ENCODE assay signal across 8 mouse cellular contexts in the genomic region with DNA sequence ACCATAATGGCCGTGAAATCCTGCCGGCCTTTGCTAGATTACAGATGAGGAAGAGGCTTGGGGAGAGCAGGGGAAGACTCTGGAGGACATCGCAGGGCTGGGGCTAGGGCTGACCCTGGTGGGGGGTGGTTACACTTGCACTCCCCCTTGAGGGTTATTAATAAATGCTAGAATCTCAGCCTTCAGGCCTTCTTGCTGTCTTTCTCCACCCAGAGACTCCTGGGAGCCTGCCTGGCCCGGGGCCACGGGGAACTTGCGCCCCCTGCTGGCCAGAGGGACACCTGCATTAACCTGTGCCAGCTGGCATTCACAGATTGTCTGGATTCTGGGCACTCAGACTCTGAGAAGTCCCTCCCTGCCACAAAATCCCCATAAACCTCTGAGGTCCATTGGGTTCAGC. TPM values are rescaled to one million over a fixed set of nuclear protein-coding genes. Genes with fewer than 3 reads are reported as not detected.
A peak's percentile ranks its signal among the peaks of the same experiment; 100 is the strongest.
DNase-seq lines count a peak whose midpoint lies in the region; ATAC-seq and TF ChIP-seq lines count a peak whose summit lies in the region.

No protein-coding gene starts in this region.

- peak; percentile 94 for ATAC-seq in activated CD4-positive, CD25-positive, alpha-beta regulatory T cell, adult 4 months
- ATAC-seq in common myeloid progenitor, adult 5-6 weeks (replicated peaks; ENCODE audit: low read depth, poor library complexity, severe bottlenecking): peak; percentile 85
- peak; percentile 61 for ATAC-seq in kidney, embryonic 14.5 days (ENCODE audit: low FRiP score, low TSS enrichment)
- ATAC-seq in liver, embryonic 14.5 days (ENCODE audit: insufficient read depth): 0 out of 2 replicates have a peak, but pooled peaks have one; percentile 32
- ATAC-seq in neutrophil, adult 5-6 weeks (ENCODE audit: extremely low read depth, insufficient number of reproducible peaks, low FRiP score, poor library complexity, severe bottlenecking): peak; percentile 52

- H3K4me2 ChIP-seq in kidney, embryonic 14.5 days (replicated peaks; ENCODE audit: low read depth, low read length): no peak overlapping the region
- no peak overlapping the region for H3K4me2 ChIP-seq in liver, embryonic 14.5 days (ENCODE audit: low read depth)

- no peak overlapping the region for H3K9ac ChIP-seq in kidney, embryonic 14.5 days (ENCODE audit: low read depth, low read length)
- no peak overlapping the region for H3K9ac ChIP-seq in liver, embryonic 14.5 days (replicated peaks)

- WGBS in kidney, embryonic 14.5 days: 38% methylated on average over 6 of the region's 6 CpGs
- 30% methylated on average over 6 of the region's 6 CpGs for WGBS in liver, embryonic 14.5 days (ENCODE audit: insufficient replicate concordance)
- WGBS in thymus, adult 2 months: 48% methylated on average over 6 of the region's 6 CpGs

- no peak overlapping the region for H3K4me3 ChIP-seq in C2C12 (ENCODE audit: insufficient read depth, poor library complexity, severe bottlenecking)
- H3K4me3 ChIP-seq in kidney, embryonic 14.5 days (ENCODE audit: low read length): no peak overlapping the region
- H3K4me3 ChIP-seq in liver, embryonic 14.5 days (ENCODE audit: insufficient read depth in 1 of 2, low read depth in 2 of 2, low read length in 2 of 2): no peak overlapping the region
- H3K4me3 ChIP-seq in thymus, adult 2 months (ENCODE audit: control insufficient read depth, insufficient read depth, low read length): no peak overlapping the region

- peak; percentile 70 for TF ChIP-seq CTCF in C2C12 (IDR thresholded peaks at IDR 0.05; ENCODE audit: control insufficient read depth, insufficient read depth, insufficient read length)
- peak; percentile 97 for TF ChIP-seq CTCF in liver, embryonic 14.5 days (IDR thresholded peaks at IDR 0.05; ENCODE audit: low read depth)
- peak; percentile 96 for TF ChIP-seq CTCF in thymus, adult 2 months (IDR thresholded peaks at IDR 0.05; ENCODE audit: borderline replicate concordance, control insufficient read depth, extremely low read depth, insufficient read depth, low read length, poor library complexity)

- H3K9me3 ChIP-seq in kidney, embryonic 14.5 days (ENCODE audit: control insufficient read depth, low read length): no peaks in the 10 kb centered on the region
- H3K9me3 ChIP-seq in liver, embryonic 14.5 days (ENCODE audit: control insufficient read depth, low read length): no peaks in the 10 kb centered on the region

- no peaks in the 10 kb centered on the region for H3K36me3 ChIP-seq in C2C12 (ENCODE audit: control insufficient read depth, insufficient read depth)
- H3K36me3 ChIP-seq in kidney, embryonic 14.5 days (ENCODE audit: control insufficient read depth, insufficient read depth, low read length): no peaks in the 10 kb centered on the region
- H3K36me3 ChIP-seq in liver, embryonic 14.5 days (replicated peaks; ENCODE audit: control insufficient read depth, insufficient read depth, low read depth): no peaks in the 10 kb centered on the region
- H3K36me3 ChIP-seq in thymus, adult 2 months (ENCODE audit: control insufficient read depth, insufficient read depth, low read length): no peaks in the 10 kb centered on the region

- H3ac ChIP-seq in C2C12 (ENCODE audit: control insufficient read depth, insufficient read length, low read depth): no peak overlapping the region

- no peak overlapping the region for H3K27ac ChIP-seq in kidney, embryonic 14.5 days (ENCODE audit: low read depth, low read length)
- no peak overlapping the region for H3K27ac ChIP-seq in liver, embryonic 14.5 days
- no peak overlapping the region for H3K27ac ChIP-seq in thymus, adult 2 months (ENCODE audit: control insufficient read depth, insufficient read depth, low read length)

- peak; percentile 55 to 69 for DNase-seq in heart, adult 18-20 months
- DNase-seq in liver, embryonic 14.5 days (ENCODE audit: low read depth in 3 of 3, low spot score in 3 of 3): no peak
- DNase-seq in thymus, adult 2 months: peak; percentile 65

- no peaks in the 10 kb centered on the region for H3K79me3 ChIP-seq in C2C12 (ENCODE audit: low read depth)

- H3K79me2 ChIP-seq in C2C12 (ENCODE audit: control insufficient read depth, insufficient read depth): no peaks in the 10 kb centered on the region

- TF ChIP-seq POLR2A in thymus, adult 2 months (IDR thresholded peaks at IDR 0.05; ENCODE audit: control insufficient read depth, extremely low read depth, insufficient read depth, low read length, poor library complexity): no peak

- no peak for TF ChIP-seq EP300 in liver, embryonic 14.5 days (IDR thresholded peaks at IDR 0.05; ENCODE audit: low read depth)

- 0 out of 2 replicates have a peak, but pooled peaks cover 2% of the 10 kb centered on the region for H3K4me1 ChIP-seq in kidney, embryonic 14.5 days (ENCODE audit: control insufficient read depth, insufficient read depth, low read length)
- H3K4me1 ChIP-seq in liver, embryonic 14.5 days (replicated peaks; ENCODE audit: control insufficient read depth in 2 of 2, insufficient read depth in 2 of 2, low read length in 1 of 2): no peaks in the 10 kb centered on the region
- H3K4me1 ChIP-seq in thymus, adult 2 months (replicated peaks; ENCODE audit: control insufficient read depth, insufficient read depth, low read length): no peaks in the 10 kb centered on the region

- H3K27me3 ChIP-seq in C2C12 (ENCODE audit: control insufficient read depth, insufficient read depth, insufficient read length): no peaks in the 10 kb centered on the region
- no peaks in the 10 kb centered on the region for H3K27me3 ChIP-seq in kidney, embryonic 14.5 days (ENCODE audit: control insufficient read depth, insufficient read depth, low read length)
- no peaks in the 10 kb centered on the region for H3K27me3 ChIP-seq in liver, embryonic 14.5 days (ENCODE audit: control insufficient read depth, insufficient read depth, low read length)
- H3K27me3 ChIP-seq in thymus, adult 2 months (ENCODE audit: control insufficient read depth, insufficient read depth, low read length): no peaks in the 10 kb centered on the region

TF ChIP-seq in C2C12, 6 proteins besides CTCF, POLR2A, EP300 and RAD21:
- TF ChIP-seq USF1 (IDR thresholded peaks at IDR 0.05; ENCODE audit: low read depth) (no peak), FOSL1 (IDR thresholded peaks at IDR 0.05; ENCODE audit: insufficient read depth, low read length, poor library complexity, severe bottlenecking) (no peak), MYOD1 (IDR thresholded peaks at IDR 0.05; ENCODE audit: control insufficient read depth, insufficient read length, low read depth) (no peak), MAX (IDR thresholded peaks at IDR 0.05) (no peak), MYOG (IDR thresholded peaks at IDR 0.05; ENCODE audit: control insufficient read depth, extremely low read depth, insufficient read length) (no peak), CEBPB (IDR thresholded peaks at IDR 0.05; ENCODE audit: low read depth) (no peak)

RNA-seq across cellular contexts. Expression of gene Tmem177, which starts 18.1 kb away (rescaled TPM):
- 5.0 TPM for polyA plus RNA-seq in C2C12 (2012; fragmentation: generic; extraction: Trizol)
- 1 to 10 TPM; 5.6 to 6.0 TPM for polyA plus RNA-seq in activated CD4-positive, CD25-positive, alpha-beta regulatory T cell, adult 4 months (2017; shearing (Covaris generic))
- total RNA-seq in common myeloid progenitor, adult 5-6 weeks (2017): 4.1 and 5.3 TPM in 2 replicates
- total RNA-seq in heart, adult 18-20 months (2021): 10 to 100 TPM in 1 of 2 experiments, 1 to 10 TPM in 1; 9.9 to 10.7 TPM
- 4.6 and 7.4 TPM in 2 replicates for polyA plus RNA-seq in kidney, embryonic 14.5 days (2014; fragmentation: Nextera tagmentation; extraction: Ambion mirVana)
- 2.8 and 2.9 TPM in 2 replicates for polyA plus RNA-seq in liver, embryonic 14.5 days (2012; rRNA removed)
- 3.8 and 3.9 TPM in 2 replicates for polyA plus RNA-seq in liver, embryonic 14.5 days (2014; fragmentation: Nextera tagmentation; extraction: Ambion mirVana)
- total RNA-seq in neutrophil, adult 5-6 weeks (2017): 2.7 and 2.8 TPM in 2 replicates
- 6.9 and 7.5 TPM in 2 replicates for polyA plus RNA-seq in thymus, adult 2 months (2012; rRNA removed)

RNA-seq across cellular contexts. Expression of gene Ptpn4, which starts 57.5 kb away (rescaled TPM):
- 1.0 TPM for polyA plus RNA-seq in C2C12 (2012; fragmentation: generic; extraction: Trizol)
- polyA plus RNA-seq in activated CD4-positive, CD25-positive, alpha-beta regulatory T cell, adult 4 months (2017; shearing (Covaris generic)): 1 to 10 TPM; 5.5 to 6.5 TPM
- 14.0 and 24.6 TPM in 2 replicates for total RNA-seq in common myeloid progenitor, adult 5-6 weeks (2017)
- total RNA-seq in heart, adult 18-20 months (2021): 10 to 100 TPM; 28.1 to 30.2 TPM
- polyA plus RNA-seq in kidney, embryonic 14.5 days (2014; fragmentation: Nextera tagmentation; extraction: Ambion mirVana): 11.9 and 13.5 TPM in 2 replicates
- 0.91 and 1.2 TPM in 2 replicates for polyA plus RNA-seq in liver, embryonic 14.5 days (2012; rRNA removed)
- 1.8 and 2.2 TPM in 2 replicates for polyA plus RNA-seq in liver, embryonic 14.5 days (2014; fragmentation: Nextera tagmentation; extraction: Ambion mirVana)
- 15.7 and 28.4 TPM in 2 replicates for total RNA-seq in neutrophil, adult 5-6 weeks (2017)
- polyA plus RNA-seq in thymus, adult 2 months (2012; rRNA removed): 4.4 and 8.6 TPM in 2 replicates

Comparison
In these comparisons a context has a peak if more than half of its experiments do, and no peak if none do; other contexts are left out.
1. ATAC-seq: peak in every context shown above with its lines; median percentile 94 in activated CD4-positive, CD25-positive, alpha-beta regulatory T cell, adult 4 months; 85 in common myeloid progenitor, adult 5-6 weeks; 61 in kidney, embryonic 14.5 days; 52 in neutrophil, adult 5-6 weeks; 32 in liver, embryonic 14.5 days.
2. DNase-seq: peak in heart, adult 18-20 months (2 of 2) and thymus, adult 2 months (single experiment); none in liver, embryonic 14.5 days (0 of 3).
3. Peak in every context shown above with its lines, with median percentiles within 50 percentile points of each other: CTCF ChIP-seq.